Comparison of ENCODE assay signal across 19 mouse cellular contexts in genomic region chr5:100191438-100192190, GRCm38 (mm10). TPM values are rescaled to one million over a fixed set of nuclear protein-coding genes. Genes with fewer than 3 reads are reported as not detected.
"Had no signal": no experiment of that assay in that cellular context is flagged by ENCODE, and none has a peak within 500 bp of the region (broad histone marks: within the 10 kb centered on the region; RNA-seq: fewer than 3 reads in every experiment).

No protein-coding gene starts in this region.

- H3K4me3 ChIP-seq: left cerebral cortex, adult 2 months; liver, embryonic 13.5 days; midbrain, embryonic 12.5 days; midbrain, embryonic 15.5 days; neural tube, embryonic 12.5 days; neural tube, embryonic 15.5 days had no signal

- H3K9me3 ChIP-seq: liver, embryonic 13.5 days; midbrain, embryonic 12.5 days; midbrain, embryonic 15.5 days; neural tube, embryonic 12.5 days; neural tube, embryonic 15.5 days had no signal

- H3K27me3 ChIP-seq: liver, embryonic 13.5 days; midbrain, embryonic 12.5 days; midbrain, embryonic 15.5 days; neural tube, embryonic 12.5 days; neural tube, embryonic 15.5 days had no signal

- H3K36me3 ChIP-seq: liver, embryonic 13.5 days; midbrain, embryonic 12.5 days; midbrain, embryonic 15.5 days; neural tube, embryonic 12.5 days; neural tube, embryonic 15.5 days had no signal

- ATAC-seq: midbrain, embryonic 15.5 days had no signal

- H3K4me2 ChIP-seq: liver, embryonic 13.5 days; midbrain, embryonic 12.5 days; midbrain, embryonic 15.5 days; neural tube, embryonic 12.5 days; neural tube, embryonic 15.5 days had no signal

- H3K27ac ChIP-seq: left cerebral cortex, adult 2 months; liver, embryonic 13.5 days; macrophage; midbrain, embryonic 12.5 days; midbrain, embryonic 15.5 days; neural tube, embryonic 12.5 days; neural tube, embryonic 15.5 days had no signal

- H3K4me1 ChIP-seq: neural tube, embryonic 12.5 days had no signal

- H3K9ac ChIP-seq: liver, embryonic 13.5 days; midbrain, embryonic 12.5 days; midbrain, embryonic 15.5 days; neural tube, embryonic 12.5 days; neural tube, embryonic 15.5 days had no signal

- DNase-seq: kidney, adult 11 months; kidney, adult 8-10 months; kidney, postnatal 14 days; kidney, postnatal 4 days; layer of hippocampus, adult 9-11 months; liver, embryonic 13.5 days; lung, adult 2 months; lung, postnatal 14 days; retina, postnatal 1 day; right cerebral cortex, postnatal 14 days; right cerebral cortex, postnatal 4 days; thymus, postnatal 25 days had no signal

RNA-seq across cellular contexts. Expression of gene Tmem150c, which starts 32.0 kb away (rescaled TPM):
- total RNA-seq: megakaryocyte, adult 5-6 weeks had no signal
